Mouse (Mus musculus): ENCODE data around the gene Stk10. TPM values are rescaled to one million over a fixed set of nuclear protein-coding genes. Genes with fewer than 3 reads are reported as not detected.

Gene Stk10
- polyA plus RNA-seq, 1 experiment from 2014 or later: 3.0 TPM

GRCm38 (mm10) chr11:32566184-32566583 is 33.1 kb downstream of the Stk10 start:
- peaks cover 43% of the 10 kb centered on the region for H3K4me1 ChIP-seq
- no peak for DNase-seq (ENCODE audit: low spot score)
- H3K27me3 ChIP-seq (replicated peaks; ENCODE audit: low read depth, poor library complexity, severe bottlenecking): no peaks in the 10 kb centered on the region
- no peaks in the 10 kb centered on the region for H3K36me3 ChIP-seq (replicated peaks)
- H3K4me3 ChIP-seq: no peak overlapping the region
- no peak overlapping the region for H3K27ac ChIP-seq (replicated peaks)
- no peaks in the 10 kb centered on the region for H3K9me3 ChIP-seq
- WGBS: 89% methylated on average over 6 of the region's 6 CpGs

- WGBS: 86% methylated on average over 10 of the region's 10 CpGs
- H3K27ac ChIP-seq (replicated peaks): no peak overlapping the region; the same call in 1 of the 2 replicates
- no peaks in the 10 kb centered on the region for H3K36me3 ChIP-seq (replicated peaks)
Measured at GRCm38 (mm10) chr11:32567000-32567855, 34.1 kb downstream of the Stk10 start.

GRCm38 (mm10) chr11:32568060-32568459 is 35.0 kb downstream of the Stk10 start:
- Histone ChIP-seq H3K4me1 (peaks cover 30% of the 10 kb centered on the region), H3K27me3 (replicated peaks; ENCODE audit: low read depth, poor library complexity, severe bottlenecking) (no peaks in the 10 kb centered on the region), H3K27ac (replicated peaks) (no peak overlapping the region), H3K36me3 (replicated peaks) (no peaks in the 10 kb centered on the region), H3K9me3 (no peaks in the 10 kb centered on the region), H3K4me3 (no peak overlapping the region)
- WGBS: 85% methylated on average over 7 of the region's 7 CpGs
- no peak for DNase-seq (ENCODE audit: low spot score)

More at GRCm38 (mm10) chr11:32567000-32567855, 34.1 kb downstream of the Stk10 start:
- Histone ChIP-seq H3K4me1 (peaks cover 34% of the 10 kb centered on the region), H3K27me3 (replicated peaks; ENCODE audit: low read depth, poor library complexity, severe bottlenecking) (no peaks in the 10 kb centered on the region), H3K4me3 (no peak overlapping the region), H3K9me3 (no peaks in the 10 kb centered on the region)
- no peak for DNase-seq (ENCODE audit: low spot score)

- no peaks in the 10 kb centered on the region for H3K36me3 ChIP-seq (replicated peaks)
- H3K4me3 ChIP-seq: no peak overlapping the region
- no peak overlapping the region for H3K27ac ChIP-seq (replicated peaks)
- no peak for DNase-seq (ENCODE audit: low spot score)
- no peaks in the 10 kb centered on the region for H3K27me3 ChIP-seq (replicated peaks; ENCODE audit: low read depth, poor library complexity, severe bottlenecking)
- WGBS: 91% methylated on average over 15 of the region's 15 CpGs
- H3K4me1 ChIP-seq: peaks cover 23% of the 10 kb centered on the region
- H3K9me3 ChIP-seq: no peaks in the 10 kb centered on the region
Measured at GRCm38 (mm10) chr11:32568637-32569293, 35.7 kb downstream of the Stk10 start.

GRCm38 (mm10) chr11:32571103-32571502 is 38.0 kb downstream of the Stk10 start:
- no peaks in the 10 kb centered on the region for H3K9me3 ChIP-seq
- 0 out of 2 replicates have a peak, but pooled peaks cover 7% of the 10 kb centered on the region for H3K4me1 ChIP-seq
- DNase-seq (ENCODE audit: low spot score): no peak
- H3K27me3 ChIP-seq (replicated peaks; ENCODE audit: low read depth, poor library complexity, severe bottlenecking): no peaks in the 10 kb centered on the region
- WGBS: 86% methylated on average over 6 of the region's 6 CpGs
- no peaks in the 10 kb centered on the region for H3K36me3 ChIP-seq (replicated peaks)
- H3K4me3 ChIP-seq: no peak overlapping the region
- no peak overlapping the region for H3K27ac ChIP-seq (replicated peaks)

GRCm38 (mm10) chr11:32573669-32574068 is 40.6 kb downstream of the Stk10 start:
- H3K27ac ChIP-seq (replicated peaks): no peak overlapping the region
- WGBS: 87% methylated on average over 2 of the region's 2 CpGs
- H3K27me3 ChIP-seq (replicated peaks; ENCODE audit: low read depth, poor library complexity, severe bottlenecking): no peaks in the 10 kb centered on the region
- H3K4me1 ChIP-seq: peaks cover 10% of the 10 kb centered on the region; the same call in 1 of the 2 replicates
- no peaks in the 10 kb centered on the region for H3K9me3 ChIP-seq
- no peak for DNase-seq (ENCODE audit: low spot score)
- H3K36me3 ChIP-seq (replicated peaks): no peaks in the 10 kb centered on the region
- no peak overlapping the region for H3K4me3 ChIP-seq

- no peak overlapping the region for H3K4me3 ChIP-seq
- DNase-seq (ENCODE audit: low spot score): no peak
- peaks cover 19% of the 10 kb centered on the region for H3K4me1 ChIP-seq
- H3K27me3 ChIP-seq (replicated peaks; ENCODE audit: low read depth, poor library complexity, severe bottlenecking): no peaks in the 10 kb centered on the region
- H3K9me3 ChIP-seq: no peaks in the 10 kb centered on the region
- WGBS: 84% methylated on average over 6 of the region's 6 CpGs
- no peaks in the 10 kb centered on the region for H3K36me3 ChIP-seq (replicated peaks)
- H3K27ac ChIP-seq (replicated peaks): peak overlapping the region; percentile 10; the same call in 1 of the 2 replicates
Measured at GRCm38 (mm10) chr11:32575964-32576759, 43.1 kb downstream of the Stk10 start.

- WGBS: 65% methylated on average over 5 of the region's 5 CpGs
- peaks cover 21% of the 10 kb centered on the region for H3K4me1 ChIP-seq
- no peaks in the 10 kb centered on the region for H3K36me3 ChIP-seq (replicated peaks)
- H3K4me3 ChIP-seq: no peak overlapping the region
- H3K27me3 ChIP-seq (replicated peaks; ENCODE audit: low read depth, poor library complexity, severe bottlenecking): no peaks in the 10 kb centered on the region
- no peaks in the 10 kb centered on the region for H3K9me3 ChIP-seq
- H3K27ac ChIP-seq (replicated peaks): peak overlapping the region; percentile 10; the same call in 1 of the 2 replicates
- DNase-seq (ENCODE audit: low spot score): no peak
Measured at GRCm38 (mm10) chr11:32576760-32577050, 43.6 kb downstream of the Stk10 start.

GRCm38 (mm10) chr11:32580305-32580947 is 47.3 kb downstream of the Stk10 start:
- H3K27ac ChIP-seq (replicated peaks): 0 out of 2 replicates have a peak overlapping the region, but pooled peaks have one; percentile 54
- no peak overlapping the region for H3K4me3 ChIP-seq
- no peaks in the 10 kb centered on the region for H3K9me3 ChIP-seq
- H3K27me3 ChIP-seq (replicated peaks; ENCODE audit: low read depth, poor library complexity, severe bottlenecking): no peaks in the 10 kb centered on the region
- DNase-seq (ENCODE audit: low spot score): peak; percentile 48
- WGBS: 74% methylated on average over 16 of the region's 16 CpGs
- H3K4me1 ChIP-seq: peaks cover 24% of the 10 kb centered on the region
- no peaks in the 10 kb centered on the region for H3K36me3 ChIP-seq (replicated peaks)

GRCm38 (mm10) chr11:32581031-32581430 is 47.9 kb downstream of the Stk10 start:
- DNase-seq (ENCODE audit: low spot score): no peak
- H3K36me3 ChIP-seq (replicated peaks): no peaks in the 10 kb centered on the region
- H3K4me1 ChIP-seq: peaks cover 30% of the 10 kb centered on the region
- H3K27ac ChIP-seq (replicated peaks): peak overlapping the region; percentile 31; the same call in 1 of the 2 replicates
- no peak overlapping the region for H3K4me3 ChIP-seq
- no peaks in the 10 kb centered on the region for H3K27me3 ChIP-seq (replicated peaks; ENCODE audit: low read depth, poor library complexity, severe bottlenecking)
- 44% methylated on average over 2 of the region's 2 CpGs for WGBS
- no peaks in the 10 kb centered on the region for H3K9me3 ChIP-seq

- Histone ChIP-seq H3K4me3 (no peak overlapping the region), H3K27me3 (replicated peaks; ENCODE audit: low read depth, poor library complexity, severe bottlenecking) (no peaks in the 10 kb centered on the region), H3K36me3 (replicated peaks) (no peaks in the 10 kb centered on the region), H3K9me3 (no peaks in the 10 kb centered on the region), H3K4me1 (peaks cover 25% of the 10 kb centered on the region), H3K27ac (replicated peaks) (no peak overlapping the region)
- 53% methylated on average over 5 of the region's 5 CpGs for WGBS
- DNase-seq (ENCODE audit: low spot score): no peak
Measured at GRCm38 (mm10) chr11:32582813-32583212, 49.7 kb downstream of the Stk10 start.

GRCm38 (mm10) chr11:32585996-32586395 is 52.9 kb downstream of the Stk10 start:
- Histone ChIP-seq H3K9me3 (no peaks in the 10 kb centered on the region), H3K4me3 (no peak overlapping the region), H3K27me3 (replicated peaks; ENCODE audit: low read depth, poor library complexity, severe bottlenecking) (no peaks in the 10 kb centered on the region), H3K27ac (replicated peaks) (no peak overlapping the region), H3K36me3 (replicated peaks) (no peaks in the 10 kb centered on the region), H3K4me1 (peaks cover 30% of the 10 kb centered on the region)
- WGBS: 75% methylated on average over 6 of the region's 6 CpGs
- DNase-seq (ENCODE audit: low spot score): no peak

All from embryonic facial prominence, embryonic 10.5 days (tissue).